Mouse (Mus musculus): ENCODE measurements around the gene Asna1.

Asna1 gene

DNA sequence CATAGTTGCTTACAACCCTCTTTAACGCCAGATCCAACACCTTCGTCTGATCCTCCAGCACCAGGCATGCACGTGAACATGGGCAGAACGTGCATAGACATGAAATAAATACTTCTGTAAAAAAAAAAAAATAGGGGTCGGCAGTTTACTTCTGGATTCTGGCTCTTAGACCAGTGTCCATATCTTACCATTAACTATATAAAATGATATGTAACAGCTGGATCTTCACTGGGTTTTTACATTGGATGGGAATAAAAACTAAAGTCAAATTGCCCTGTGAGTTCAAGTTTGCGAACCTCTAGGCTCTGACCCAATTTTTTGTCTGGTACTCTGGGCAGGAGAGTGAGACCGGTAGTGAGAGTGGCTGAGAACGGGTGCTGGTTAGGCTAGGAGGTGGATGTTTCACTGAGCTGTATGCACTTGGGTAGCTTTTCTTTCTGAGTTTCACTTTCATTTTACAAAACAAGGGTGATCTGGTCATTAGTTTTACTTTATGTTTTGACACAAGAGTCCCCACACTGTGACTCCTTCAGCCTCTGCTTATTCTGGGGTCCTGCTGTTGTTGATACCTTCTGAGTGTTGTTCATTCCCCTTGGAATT lies 50.4 kb downstream of the Asna1 start:
- DNase-seq (ENCODE audit: low read depth): peak; percentile 62

DNA sequence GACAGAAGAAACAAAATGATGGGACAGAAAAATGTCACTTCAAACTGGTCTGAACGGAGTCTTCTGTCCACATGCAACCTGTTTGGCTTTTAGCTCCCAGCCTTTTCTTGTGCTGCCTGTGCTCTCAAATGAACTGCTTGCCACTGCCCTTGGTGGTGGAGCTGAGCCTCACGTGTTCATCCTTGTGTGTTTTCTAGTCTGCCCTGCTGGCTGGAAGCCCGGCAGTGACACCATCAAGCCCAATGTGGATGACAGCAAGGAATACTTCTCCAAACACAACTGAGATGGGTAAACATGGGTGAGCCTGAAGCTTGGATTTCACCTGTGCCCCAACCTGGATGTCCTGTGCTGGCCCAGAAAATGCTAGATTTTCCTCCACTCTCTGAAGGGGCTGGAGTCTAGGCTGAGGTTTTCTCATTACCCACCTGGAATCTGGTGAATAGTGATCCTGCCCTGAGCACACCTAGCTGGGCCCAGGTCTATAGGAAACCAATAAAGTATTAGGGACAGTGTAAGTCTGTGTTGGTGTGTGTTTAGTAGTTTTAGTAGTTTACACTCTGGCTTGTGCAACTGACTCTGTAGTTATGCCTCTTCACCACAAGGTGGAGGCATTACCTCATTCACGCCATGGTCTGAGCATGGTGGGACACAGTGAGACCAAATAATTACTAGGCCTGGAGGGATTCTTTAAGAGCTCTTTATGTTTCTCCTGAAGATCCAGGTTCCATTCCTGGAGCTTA lies 51.1 kb downstream of the Asna1 start:
- DNase-seq (ENCODE audit: low read depth): peak; percentile 78

DNA sequence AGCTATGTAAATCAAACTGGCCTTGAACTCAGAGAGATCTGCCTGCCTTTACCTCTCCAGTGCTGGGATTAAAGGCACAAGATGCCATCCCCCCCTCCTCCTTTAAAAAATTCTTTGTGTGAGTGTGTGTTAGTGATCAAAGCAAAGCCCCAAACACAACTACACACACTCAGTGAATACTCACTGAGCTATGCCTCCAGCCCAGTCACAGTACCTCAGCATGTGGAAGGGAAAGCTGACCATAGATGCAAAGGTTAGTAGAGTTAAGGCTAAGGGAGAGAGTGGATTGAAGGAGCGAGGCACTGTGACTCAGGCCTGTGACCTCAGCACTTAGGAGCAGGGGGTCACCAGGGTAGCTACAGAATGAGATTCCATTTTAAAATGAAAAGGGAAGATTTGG lies 52.0 kb downstream of the Asna1 start:
- no peak for DNase-seq (ENCODE audit: low read depth)

DNA sequence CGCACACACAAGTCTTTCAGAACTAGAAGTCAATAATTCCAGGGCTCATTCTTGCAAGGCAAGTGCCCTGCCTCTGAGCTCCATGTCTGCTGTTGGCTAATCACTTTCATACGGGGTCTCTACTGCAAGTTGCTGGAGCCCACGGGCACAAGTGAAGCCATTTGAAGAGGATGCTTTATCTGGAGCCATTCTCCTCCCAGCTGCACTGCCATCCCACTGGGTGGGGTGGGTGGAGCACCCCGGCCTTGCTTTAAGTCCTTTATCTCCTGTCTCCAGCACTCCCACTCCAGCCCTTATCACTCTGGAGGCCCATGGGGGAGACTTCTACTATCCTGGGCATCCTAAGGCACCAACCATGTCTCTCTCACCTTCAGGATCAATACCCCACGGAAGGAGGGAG lies 54.2 kb downstream of the Asna1 start:
- no peak for DNase-seq (ENCODE audit: low read depth)

DNA sequence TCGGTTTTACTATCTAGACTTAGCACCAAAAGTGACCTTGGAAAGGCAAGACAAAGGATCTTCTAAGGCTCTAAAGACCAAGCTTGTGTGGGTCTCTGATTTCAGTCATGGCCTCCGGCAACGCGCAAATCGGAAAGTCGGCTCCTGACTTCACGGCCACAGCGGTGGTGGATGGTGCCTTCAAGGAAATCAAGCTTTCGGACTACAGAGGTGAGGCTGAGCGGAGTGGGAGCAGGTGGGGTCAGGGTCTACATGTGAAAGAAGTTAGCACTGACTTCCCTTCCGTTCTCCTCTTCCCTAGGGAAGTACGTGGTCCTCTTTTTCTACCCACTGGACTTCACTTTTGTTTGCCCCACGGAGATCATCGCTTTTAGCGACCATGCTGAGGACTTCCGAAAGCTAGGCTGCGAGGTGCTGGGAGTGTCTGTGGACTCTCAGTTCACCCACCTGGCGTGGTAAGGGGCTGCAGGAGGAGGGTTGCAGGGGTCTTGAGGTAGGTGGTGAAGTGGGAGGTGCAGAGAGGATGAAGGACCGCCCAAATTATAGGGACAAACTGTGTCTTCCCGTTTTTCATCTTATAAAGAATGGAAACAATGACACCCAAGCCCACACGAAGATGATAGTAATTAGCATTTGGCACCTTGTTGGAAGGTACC lies 54.8 kb downstream of the Asna1 start:
- no peak for DNase-seq (ENCODE audit: low read depth)

DNA sequence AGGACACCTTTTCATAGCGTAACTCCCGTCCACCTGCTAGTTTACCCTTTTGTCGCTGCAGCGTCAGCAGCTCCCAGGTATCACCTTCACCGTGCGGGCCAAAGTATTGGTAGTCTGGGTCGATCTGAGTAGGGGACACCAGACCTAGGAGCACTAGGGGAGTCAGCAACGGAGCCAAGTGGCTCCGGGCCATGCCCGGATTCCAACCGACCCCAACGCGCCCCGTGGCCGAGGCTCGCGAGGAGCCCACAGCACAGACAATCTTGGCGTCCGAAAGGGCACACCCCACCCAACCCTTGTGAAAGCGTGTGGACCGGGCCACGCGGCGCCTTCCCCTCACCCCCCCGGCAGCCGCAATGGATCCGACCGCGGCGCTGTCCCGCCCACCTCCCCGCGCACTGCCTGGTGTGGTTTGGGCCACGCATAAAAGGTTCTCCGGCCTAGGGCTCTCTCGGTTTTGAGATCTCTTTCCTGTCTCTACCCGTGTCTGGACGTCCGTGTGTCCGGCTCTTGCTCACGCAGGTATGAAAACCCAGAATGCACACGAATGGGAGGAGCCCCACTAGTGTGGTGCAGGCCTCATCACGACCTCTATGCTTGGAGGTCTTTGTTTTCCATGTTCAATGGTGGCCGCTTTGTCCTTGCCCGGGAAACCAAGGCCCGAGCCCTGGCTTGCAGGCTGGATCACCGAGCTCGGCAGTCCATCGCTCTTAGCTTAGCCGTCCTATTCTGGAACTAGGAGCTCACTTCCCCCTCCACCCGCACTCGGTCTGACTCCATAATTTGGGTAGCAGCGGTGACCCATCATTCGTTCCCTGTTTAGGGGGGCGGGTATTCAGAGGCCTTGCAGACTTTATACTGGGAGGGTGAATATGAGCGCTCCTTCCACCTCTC lies 55.6 kb downstream of the Asna1 start, which contains the start of the genes Gm49661, Prdx2 and Rnaseh2a:
TSS of gene Gm49661 (minus strand) at position 193 of the 894 bp plus-strand sequence.
TSS of gene Prdx2 (plus strand) at position 347 of the 894 bp plus-strand sequence.
TSS of gene Rnaseh2a (minus strand) at position 527 of the 894 bp plus-strand sequence.
- peak; percentile 78 for DNase-seq (ENCODE audit: low read depth)

DNA sequence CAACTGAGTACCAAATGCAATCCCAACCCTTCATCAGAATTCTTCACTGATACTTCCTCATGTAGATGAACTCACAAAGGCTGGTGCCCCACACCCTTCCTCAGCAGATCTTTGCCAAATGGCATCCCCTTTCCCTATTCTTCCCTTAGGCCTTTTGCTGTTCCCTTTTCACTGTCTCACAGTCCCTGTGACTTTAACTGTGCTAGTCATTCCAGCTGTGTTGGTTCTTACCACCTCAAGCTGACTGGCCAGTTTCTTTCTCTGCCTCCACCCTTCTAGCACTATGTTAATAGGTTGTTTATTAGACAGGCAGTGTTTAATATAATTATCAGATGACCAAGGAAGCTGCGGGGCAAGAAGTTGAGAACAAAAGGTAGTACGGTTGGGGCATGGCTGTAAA lies 56.4 kb downstream of the Asna1 start:
- no peak for DNase-seq (ENCODE audit: low read depth)
